Mouse (Mus musculus) kidney, adult 8-10 months (tissue): ENCODE measurements around the gene Ctdspl.

Experiments
- DNase-seq, 2 experiments: peaks; one replicate each; pipeline ENCODE4 v3.0.0; 2022

Gene Ctdspl

DNA sequence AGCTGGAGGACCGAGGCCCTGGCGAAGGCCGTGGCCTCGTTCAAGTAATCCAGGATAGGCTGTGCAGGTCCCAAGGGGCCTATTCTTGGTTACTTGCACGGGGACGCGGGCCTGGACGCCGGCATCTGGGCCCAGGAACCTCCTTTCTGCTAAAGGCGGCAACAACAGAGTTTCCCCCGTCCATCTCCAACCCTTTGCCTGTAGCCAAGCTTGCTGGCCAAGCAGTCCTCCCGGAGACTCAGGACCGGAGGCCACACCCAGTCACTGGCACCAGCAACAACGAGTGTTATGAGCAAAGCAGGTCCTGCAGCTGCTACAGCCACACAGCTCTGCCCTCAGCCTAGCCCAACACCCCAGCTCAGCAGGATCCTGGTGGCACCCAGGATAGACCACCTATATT is 105.5 kb downstream of the Ctdspl start:
- no peak for DNase-seq

DNA sequence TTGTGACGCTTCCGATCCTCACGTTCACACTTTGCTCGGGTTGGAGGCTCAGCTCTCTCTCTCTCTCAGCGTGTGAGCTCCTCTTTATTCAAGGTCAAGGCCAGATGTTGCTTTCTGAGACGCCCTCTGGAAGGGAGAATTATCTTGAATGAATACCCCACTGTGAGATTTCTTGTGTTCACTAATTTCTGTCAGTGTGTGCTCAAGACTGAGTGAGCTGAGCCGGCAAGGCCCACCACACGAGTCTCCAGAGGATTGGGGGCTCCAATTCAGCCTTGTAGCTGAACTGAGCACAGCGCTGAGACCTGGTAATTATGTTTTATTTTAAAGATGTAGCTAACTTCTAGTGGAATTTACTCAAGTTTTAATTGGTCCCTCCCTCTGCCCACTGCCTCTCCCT is 106.3 kb downstream of the Ctdspl start:
- DNase-seq, result no peak

DNA sequence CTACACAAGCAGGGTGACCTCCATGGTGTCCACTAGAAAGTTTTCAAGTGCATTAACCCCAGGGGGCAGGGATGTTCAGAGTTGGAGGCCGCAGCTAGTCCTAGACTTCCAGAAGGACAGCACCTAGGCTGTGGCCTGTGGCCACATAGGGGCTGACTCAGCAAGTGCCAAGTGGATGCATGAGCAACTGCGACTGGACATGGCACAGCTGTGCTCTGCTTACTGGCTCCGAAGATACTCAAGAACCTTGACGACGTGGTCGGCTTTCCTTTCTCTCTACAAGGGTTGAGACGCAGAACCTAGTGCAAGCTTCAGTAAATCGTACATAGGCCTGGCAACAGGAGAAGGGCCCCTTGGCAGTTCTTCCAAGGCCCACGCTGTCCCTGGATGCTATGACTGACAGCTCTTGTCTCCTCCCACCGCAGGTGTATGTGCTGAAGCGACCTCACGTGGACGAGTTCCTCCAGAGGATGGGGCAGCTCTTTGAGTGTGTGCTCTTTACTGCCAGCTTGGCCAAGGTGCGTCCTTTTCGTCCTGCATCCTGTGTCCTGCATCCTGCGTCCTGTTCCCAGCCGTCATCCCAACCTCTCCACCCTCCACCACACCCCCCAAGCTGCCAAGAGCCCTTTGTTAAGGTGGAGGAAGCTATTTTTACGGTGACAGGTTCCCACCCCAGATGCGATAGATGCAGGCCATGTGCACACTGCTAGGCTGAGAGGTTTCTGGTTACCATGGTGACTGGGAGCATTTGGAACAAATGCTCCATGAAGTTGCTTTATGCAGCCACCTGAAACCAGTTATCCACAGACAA is 107.1 kb downstream of the Ctdspl start:
- no peak for DNase-seq

DNA sequence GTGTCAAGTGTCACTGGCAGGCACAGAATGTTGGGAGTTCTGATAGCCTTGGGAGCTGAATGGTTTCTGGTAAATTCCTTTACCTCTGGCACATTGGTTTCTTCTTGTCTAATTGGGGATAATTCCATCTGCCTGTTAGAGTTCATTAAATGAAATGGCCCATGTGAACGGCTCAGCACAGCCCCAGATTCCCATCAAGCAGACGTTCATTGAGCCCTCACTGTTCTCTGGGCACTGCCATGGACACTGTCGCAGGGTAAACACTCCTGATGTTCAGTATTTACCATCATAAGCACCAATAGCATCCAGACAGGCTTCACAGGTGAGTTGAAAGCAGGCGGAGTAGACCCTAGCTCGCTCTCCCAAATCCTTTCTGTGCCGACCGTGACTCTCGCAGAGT is 107.8 kb downstream of the Ctdspl start:
- DNase-seq, result no peak

DNA sequence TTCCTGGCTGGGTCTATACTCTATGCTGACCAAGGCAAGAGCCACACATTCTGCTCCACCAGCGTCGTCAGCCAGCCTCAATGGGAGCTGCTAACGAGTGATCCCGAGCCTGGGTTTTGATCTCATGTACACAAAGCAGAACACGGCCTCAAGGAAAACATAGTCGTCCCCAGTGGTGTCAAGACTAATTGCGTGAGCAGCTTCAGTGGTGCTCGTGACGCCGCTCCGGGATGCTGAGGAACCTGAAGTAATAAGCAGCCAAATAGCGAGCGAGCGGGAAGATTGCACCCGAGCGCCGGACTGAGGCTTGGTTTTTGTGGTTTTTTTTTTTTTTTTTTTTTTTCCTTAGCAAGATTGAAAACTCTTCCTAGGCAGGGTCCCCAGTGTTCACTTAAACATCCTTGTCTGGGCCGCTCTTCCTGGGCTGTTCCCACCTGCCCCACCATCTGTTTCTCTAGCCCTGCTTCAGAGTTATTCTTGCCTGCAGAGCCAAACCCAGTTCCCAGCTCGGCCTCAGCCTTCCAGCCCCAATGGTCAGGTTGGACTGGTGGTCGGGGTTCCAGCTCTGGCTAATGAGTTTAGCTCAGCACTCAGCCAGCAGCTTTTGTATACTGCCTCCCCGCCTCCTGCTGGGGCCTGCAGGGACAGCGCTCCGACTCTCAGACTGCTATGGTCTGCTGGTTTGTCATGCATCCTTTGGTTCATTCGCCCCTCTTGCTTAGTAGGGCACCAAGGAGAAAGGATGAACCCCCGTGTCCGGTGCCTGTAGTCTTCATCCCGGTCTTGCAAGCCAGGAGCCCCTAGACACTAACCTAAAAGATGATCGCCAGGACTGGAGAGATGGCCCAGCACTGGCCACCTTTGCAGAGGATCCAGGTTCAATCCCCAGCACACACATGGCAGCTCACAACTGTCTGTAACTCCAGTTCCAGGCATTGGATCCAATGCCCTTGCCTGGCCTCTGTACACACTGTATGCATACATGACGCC is 108.7 kb downstream of the Ctdspl start:
- DNase-seq, result no peak

DNA sequence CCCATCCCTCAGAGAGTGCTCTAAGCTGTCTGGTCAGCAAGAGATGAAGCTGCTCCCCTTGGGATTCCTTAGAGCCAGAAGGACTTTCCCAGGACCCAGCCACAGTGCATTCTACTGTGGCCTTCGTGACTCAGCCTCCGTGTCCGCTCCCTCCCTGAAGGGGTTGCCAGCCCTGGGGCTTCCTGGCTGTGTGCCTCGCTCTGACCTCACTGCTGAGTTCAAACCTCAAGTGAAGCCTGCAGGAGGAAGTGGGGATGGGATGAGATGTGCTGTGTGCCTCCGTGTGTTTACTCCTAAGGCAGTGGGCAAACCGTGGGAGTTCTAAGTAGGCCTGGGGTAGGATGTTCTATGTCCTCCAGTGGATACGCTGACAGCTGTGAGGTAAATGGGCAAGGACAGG is 109.6 kb downstream of the Ctdspl start:
- peak; percentile 49 to 62 for DNase-seq

DNA sequence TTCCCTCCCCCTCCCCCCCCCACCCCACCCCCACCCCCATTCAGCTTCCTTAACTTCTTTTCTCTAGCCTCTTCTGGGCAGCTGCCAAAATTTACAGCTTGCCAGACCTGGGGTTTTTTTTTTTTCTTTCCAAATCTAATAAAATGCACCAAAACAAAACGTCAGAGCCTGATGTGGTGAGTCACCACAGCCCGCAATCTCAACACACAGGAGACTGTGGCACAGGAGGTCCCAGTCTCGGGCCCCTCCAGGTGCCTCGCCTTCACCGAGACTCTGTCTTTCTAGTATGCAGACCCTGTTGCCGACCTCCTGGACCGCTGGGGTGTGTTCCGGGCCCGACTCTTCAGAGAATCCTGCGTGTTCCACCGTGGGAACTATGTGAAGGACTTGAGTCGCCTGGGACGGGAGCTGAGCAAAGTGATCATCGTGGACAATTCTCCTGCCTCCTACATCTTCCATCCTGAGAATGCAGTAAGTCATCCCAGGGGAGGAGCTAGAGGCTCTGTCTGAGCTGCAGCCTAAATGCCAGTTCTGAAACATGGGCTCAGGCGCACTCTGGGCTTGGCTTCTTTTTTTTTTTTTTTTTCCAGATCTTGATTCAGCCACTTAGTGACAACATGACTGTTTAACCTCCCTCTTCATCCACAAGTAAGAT is 111.0 kb downstream of the Ctdspl start:
- DNase-seq, result no peak

DNA sequence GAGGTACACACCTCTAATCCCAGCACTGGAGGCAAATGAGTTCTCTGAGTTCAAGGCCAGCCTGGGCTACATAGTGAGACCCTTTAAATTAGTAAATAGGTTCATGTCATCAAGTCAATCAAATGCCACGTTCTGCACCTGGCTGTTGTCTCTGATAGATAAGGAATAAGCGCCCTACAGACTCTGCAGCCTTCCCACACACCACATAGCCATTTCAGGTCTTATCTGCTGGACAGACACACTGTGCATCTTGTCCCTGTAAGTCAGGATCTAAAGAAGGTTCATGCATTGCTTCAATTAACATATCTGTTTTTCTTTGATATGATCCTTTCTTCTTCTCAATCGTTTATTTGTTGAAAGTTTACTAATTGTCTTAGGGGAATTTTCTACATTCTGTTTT is 112.3 kb downstream of the Ctdspl start:
- no peak for DNase-seq

DNA sequence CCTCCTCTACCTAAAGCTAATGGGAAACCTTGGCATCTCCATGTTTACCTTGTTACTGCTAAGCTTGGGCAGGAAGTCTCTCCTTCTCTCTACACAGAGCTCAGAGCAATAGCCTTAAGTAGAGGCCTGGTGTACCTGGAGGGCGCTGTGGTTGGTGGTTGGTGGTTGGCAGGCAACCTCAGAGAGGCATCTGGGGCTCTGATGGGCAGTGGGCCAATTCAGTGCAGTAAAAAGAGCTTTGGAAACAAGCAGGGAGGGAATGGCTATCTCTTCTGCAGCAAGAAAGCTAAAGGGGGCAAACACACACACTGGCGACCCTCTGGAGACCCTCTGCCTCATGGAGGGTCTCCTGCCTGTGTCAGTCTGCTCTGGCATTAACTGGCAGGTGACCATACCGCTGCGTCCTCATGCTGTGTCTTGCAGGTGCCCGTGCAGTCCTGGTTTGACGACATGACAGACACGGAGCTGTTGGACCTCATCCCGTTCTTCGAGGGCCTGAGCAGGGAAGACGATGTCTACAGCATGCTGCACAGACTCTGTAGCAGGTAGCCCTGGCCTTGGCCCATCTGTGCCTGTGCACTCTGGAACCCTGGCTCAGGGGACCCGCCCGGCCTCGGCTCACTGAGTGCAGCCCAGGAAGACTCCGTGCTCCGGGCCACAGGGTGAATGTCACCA is 114.0 kb downstream of the Ctdspl start:
- no peak for DNase-seq

DNA sequence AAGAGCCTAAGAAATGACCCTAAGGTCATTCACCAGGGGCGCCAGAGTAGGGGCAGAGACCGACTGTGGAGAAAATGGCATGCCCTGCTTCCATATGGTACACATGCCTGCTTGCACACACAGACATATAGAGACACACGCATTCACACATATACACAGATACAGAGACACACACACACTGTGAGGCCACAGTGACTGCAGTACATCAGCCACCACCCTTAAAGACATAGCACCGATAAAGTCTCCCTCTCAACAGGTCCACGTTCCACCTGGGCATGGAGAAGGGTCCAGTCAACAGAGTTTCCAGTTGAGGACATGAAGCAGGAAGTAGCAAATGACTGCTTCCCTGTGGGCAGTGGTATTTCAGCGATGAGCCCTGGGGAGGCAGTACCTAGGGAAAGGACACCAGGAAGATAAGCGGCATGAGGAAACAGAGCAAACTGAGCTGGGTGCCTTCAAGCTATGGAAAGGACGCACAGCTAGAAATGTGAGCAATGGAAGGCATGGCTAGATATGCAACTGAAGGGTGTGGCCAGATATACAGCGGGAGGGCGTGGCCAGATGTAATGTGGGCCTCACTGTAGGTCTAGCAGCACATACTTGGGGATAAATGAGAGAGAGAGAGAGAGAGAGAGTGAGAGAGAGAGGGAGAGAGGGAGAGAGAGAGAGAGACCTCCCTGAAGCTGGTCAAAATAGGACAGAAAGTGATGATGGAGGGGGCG is 122.1 kb downstream of the Ctdspl start:
- no peak for DNase-seq

DNA sequence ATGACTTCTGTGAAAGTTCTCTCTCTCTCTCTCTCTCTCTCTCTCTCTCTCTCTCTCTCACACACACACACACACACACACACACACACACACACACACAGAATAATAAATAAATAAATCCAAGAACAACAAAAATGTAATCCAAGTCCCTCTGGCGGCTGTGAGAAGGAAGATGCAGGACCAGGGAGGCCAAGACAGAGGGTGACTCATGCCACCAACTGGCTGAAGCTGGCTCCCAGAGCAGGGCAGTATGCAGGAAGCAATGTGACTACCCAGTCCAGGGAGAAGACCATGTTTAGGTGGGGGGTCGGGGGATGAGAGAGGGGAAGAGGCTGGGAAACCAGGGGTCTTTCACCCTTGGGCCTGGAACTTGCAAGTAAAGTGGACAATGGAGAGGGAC is 124.9 kb downstream of the Ctdspl start:
- DNase-seq, result no peak

DNA sequence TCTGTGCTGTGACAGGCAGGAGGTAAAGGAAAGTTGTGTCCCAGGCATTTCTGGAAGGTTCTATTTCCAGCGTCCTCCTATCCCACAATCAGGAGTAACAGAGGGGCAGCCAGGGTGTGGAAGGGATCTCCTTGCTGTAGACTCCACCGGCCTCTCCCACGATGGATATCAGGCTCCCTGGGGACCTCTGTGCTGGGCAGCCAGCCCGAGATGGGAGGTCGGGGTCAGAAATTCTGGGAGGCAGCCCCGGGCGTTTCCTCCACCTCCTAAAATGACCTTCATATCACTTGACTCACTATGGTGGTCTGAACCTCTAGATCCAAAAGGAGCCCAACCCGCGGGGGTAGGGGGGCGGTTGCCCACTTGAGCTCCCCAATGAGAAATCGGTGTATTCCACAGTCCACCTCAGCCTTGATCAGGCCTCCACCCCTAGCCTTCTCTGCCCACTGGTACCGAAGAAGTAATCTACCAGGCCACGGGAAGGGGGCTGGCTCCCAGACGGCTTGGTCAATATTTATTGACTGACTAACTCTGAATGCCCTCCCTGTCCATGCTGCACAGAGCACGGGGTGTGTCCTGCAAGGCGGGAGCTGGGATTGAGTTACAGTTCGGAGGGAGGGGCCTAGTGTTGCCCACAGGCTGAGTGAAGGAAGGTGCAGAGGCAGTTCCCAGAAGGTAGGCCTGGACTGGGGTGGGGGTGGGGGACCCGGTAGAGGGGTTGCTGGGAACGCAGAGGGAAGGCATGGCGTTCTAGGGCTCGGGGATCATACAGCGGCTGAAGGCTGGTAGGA is 126.1 kb downstream of the Ctdspl start, which contains the start of gene Vill:
Vill (plus strand) TSS at position 625 of the 791 bp plus-strand sequence.
- peak; percentile 69 to 74 for DNase-seq

DNA sequence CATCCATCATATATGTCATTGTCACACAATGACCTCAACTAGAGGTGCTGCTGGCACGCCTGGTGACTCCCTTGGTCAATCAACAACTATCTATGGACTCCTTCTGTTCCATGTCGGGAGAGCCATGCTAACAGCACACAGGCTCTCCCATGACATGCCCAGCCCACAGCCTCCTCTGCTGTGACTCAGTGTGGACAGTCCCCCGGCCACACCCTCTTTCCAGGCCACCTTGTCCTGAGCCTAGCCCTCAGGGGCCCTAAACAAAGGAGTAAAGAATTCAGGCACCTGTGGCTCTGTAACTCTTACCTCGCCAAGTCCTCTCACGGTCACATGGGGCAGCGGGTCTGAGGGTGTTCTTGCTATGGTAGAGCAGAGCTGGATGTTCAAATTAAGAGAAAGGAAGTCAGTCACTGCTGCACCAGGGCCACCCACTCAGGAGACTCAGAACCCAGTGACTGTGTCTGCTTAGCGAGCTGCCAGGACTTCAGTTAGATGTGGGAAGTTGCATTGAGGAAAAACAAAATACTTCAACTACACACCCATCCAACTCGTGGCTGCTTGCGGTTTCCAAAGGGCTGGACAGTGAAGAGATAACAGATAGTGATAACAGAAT is 127.8 kb downstream of the Ctdspl start:
- no peak for DNase-seq

DNA sequence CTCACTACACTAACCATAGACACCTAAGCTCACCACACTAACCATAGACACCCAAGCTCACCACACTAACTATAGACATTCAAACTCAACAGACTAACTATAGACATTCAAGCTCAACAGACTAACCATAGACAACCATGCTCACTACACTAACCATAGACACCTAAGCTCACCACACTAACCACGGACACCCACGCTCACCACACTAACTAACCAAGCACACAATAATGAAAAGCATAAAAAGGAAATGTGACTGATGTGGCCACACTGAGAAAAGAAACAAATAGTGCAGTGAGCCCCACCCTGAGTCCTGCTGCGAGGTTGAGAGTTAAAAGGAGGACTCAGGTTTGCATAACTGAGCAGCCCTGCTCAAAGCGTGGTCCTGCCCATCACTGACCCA is 129.1 kb downstream of the Ctdspl start:
- no peak for DNase-seq

DNA sequence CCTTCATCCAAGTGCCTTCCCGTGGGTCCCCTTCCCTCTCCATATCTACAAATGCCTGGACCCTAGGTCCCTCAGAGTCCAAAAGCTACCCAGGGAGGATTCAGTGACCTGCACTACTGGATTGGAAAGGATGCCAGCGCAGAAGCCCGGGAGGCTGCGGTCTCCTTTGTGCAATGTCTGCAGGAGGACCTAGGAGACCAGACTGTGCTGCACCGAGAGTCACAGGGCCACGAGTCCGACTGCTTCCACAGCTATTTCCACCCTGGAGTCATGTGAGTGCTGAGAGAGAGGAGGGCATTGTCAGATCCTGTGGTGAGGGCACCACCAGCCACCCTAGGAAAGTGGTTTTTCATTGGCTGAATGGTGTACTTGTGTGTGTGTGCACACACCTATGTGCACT is 132.0 kb downstream of the Ctdspl start:
- DNase-seq, result peak in 1 of 2 experiments; percentile 22

DNA sequence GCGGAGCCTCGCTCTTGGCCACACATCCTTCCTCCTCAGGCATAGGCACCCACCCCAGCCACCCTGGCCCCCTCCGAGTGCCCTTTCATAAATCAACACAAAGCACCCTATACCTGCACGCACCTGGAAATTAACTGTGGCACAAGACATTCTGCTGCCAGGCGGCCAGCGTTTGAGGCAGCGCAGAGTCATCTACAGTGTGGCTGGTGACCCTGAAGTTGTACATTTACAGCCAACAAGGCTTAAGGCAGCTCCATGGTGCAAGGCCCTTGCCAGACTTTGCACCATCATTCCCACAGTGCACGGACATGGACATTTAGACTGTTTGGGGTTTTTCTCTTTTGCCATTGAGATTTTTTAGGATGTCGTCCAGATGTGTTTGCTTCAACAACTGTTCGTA is 134.4 kb downstream of the Ctdspl start:
- peak in 1 of 2 experiments; percentile 43 for DNase-seq

DNA sequence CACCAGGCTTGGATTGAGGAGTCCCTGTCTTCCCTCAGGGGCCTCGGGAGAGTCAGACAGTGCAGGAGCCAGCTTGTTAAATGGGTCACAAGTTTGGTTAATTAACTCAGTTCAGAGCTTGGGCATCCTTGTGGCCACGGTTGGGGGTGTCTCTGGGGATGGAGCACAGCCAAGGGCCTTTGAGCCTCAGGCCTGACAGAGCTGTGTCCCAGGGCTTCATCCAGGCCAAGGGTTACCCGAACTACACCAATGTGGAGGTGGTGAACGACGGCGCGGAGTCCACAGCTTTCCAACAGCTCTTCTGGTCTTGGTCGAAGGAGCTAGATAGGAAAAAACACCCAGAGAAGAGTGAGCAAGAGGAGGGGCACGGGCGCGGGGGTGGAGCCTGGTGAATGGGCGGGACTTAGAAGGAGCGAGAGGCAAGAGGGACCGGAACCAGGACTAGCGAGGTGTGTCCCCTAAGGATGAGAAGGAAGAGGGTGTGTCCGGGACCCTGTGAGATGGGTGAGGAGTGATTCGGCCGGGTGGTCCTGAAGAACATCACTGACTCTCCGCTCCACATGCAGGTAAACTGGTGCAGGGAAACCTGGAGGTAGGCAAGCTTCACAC is 136.9 kb downstream of the Ctdspl start:
- DNase-seq, result peak; percentile 87 to 88

DNA sequence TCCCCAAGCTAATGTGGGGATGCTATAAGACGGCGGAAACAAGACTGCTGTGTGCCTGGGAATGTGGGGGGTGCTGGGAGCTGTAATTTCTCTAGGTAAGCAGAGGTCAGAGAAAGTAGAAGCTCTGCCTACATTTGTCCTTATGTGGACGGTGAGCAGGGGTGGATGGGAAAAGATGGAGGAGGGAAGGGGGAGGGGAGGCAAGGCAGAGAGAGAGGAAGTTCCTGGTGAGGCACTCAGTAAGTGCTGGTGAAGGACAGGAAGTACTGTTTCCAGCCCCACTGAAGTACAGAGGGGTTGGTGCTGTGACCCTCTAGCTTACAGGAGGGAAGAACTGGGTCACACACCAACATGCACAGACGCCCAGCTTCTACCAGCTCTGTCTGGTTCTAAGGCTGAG is 138.0 kb downstream of the Ctdspl start:
- no peak for DNase-seq

DNA sequence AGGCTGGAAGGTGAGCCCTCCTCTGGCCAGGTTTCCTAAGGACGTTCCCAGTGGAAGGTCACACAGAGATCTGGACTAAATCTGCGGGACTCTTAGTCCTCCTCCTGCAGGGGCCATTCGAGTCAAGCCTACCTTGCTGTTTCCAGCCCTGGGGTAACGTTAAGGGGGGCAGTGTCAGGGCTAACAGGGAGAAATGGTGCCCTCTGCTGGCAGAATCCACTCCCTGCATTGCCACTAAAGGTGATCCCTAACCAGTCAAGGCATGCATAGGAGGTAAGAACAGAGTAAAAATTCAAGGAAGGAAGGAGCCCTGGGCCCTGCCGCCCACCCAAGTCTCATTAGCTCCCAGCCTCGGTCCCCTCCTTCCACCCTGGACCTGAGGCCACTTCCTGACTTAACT is 141.3 kb downstream of the Ctdspl start:
- DNase-seq, result peak; percentile 73 to 87

DNA sequence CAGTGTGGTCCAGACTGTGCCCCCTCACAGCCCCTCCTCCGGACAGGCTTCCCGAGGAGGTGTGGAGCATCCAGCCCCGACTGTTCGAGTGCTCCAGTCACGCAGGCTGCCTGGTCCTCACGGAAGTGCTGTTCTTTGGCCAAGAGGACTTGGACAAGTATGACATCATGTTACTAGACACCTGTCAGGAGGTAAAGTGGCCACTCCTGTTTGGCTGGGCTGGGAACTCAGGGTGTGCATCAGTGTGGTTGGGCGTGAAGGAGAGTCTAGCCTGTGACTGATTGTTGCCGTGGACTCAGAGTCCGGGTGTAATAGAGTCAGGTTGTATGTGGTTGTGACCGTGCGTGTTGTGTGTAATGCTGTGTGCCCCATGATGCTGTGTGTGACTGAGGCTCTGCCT is 142.0 kb downstream of the Ctdspl start:
- DNase-seq, result no peak
